10 mouse cellular contexts compared by ENCODE assay signal in genomic region chr16:11109198-11109740, GRCm38 (mm10). TPM values are rescaled to one million over a fixed set of nuclear protein-coding genes. Genes with fewer than 3 reads are reported as not detected.
DNase-seq lines count a peak whose midpoint lies in the region; ATAC-seq and TF ChIP-seq lines count a peak whose summit lies in the region.
"Had no signal": no experiment of that assay in that cellular context is flagged by ENCODE, and none has a peak within 500 bp of the region (broad histone marks: within the 10 kb centered on the region; RNA-seq: fewer than 3 reads in every experiment).

No protein-coding gene starts in this region.

- H3K4me1 ChIP-seq in kidney, adult 2 months (ENCODE audit: control insufficient read depth, insufficient read depth, low read length), result no peaks in the 10 kb centered on the region
- no peaks in the 10 kb centered on the region for H3K4me1 ChIP-seq in thymus, adult 2 months (replicated peaks; ENCODE audit: control insufficient read depth, insufficient read depth, low read length)
- no peaks in the 10 kb centered on the region for H3K4me1 ChIP-seq in stomach, postnatal 0 days (replicated peaks; ENCODE audit: control insufficient read depth, insufficient read depth)
- H3K4me1 ChIP-seq in kidney, embryonic 16.5 days (ENCODE audit: insufficient read depth, low read length), result no peaks in the 10 kb centered on the region
- H3K4me1 ChIP-seq: limb, embryonic 12.5 days; neural tube, embryonic 13.5 days had no signal

- no peak for ATAC-seq in stomach, postnatal 0 days (ENCODE audit: low FRiP score, low TSS enrichment)
- no peak for ATAC-seq in kidney, embryonic 16.5 days (ENCODE audit: low FRiP score, low TSS enrichment)

- no peaks in the 10 kb centered on the region for H3K27me3 ChIP-seq in kidney, adult 2 months (replicated peaks; ENCODE audit: control insufficient read depth, insufficient read depth, low read length)
- H3K27me3 ChIP-seq in thymus, adult 2 months (ENCODE audit: control insufficient read depth, insufficient read depth, low read length), result no peaks in the 10 kb centered on the region
- H3K27me3 ChIP-seq in stomach, postnatal 0 days (ENCODE audit: control insufficient read depth, insufficient read depth, low read length), result no peaks in the 10 kb centered on the region
- H3K27me3 ChIP-seq in kidney, embryonic 16.5 days (ENCODE audit: insufficient read depth, low read length), result no peaks in the 10 kb centered on the region
- H3K27me3 ChIP-seq: limb, embryonic 12.5 days; neural tube, embryonic 13.5 days had no signal

- TF ChIP-seq EP300 in stomach, postnatal 0 days (optimal IDR thresholded peaks at IDR 0.05), result no peak

- H3K4me3 ChIP-seq in kidney, adult 2 months (ENCODE audit: insufficient read depth, low read depth, low read length), result no peak overlapping the region
- no peak overlapping the region for H3K4me3 ChIP-seq in thymus, adult 2 months (ENCODE audit: control insufficient read depth, insufficient read depth, low read length)
- H3K4me3 ChIP-seq in stomach, postnatal 0 days (ENCODE audit: low read depth, low read length), result no peak overlapping the region
- H3K4me3 ChIP-seq in kidney, embryonic 16.5 days (ENCODE audit: low read length), result no peak overlapping the region
- H3K4me3 ChIP-seq: limb, embryonic 12.5 days; neural tube, embryonic 13.5 days had no signal

- peak; percentile 32 for DNase-seq in kidney, adult 2 months
- no peak for DNase-seq in kidney, adult 18-20 months
- DNase-seq in thymus, postnatal 25 days, result peak; percentile 6
- DNase-seq in thymus, adult 2 months, result no peak
- DNase-seq in c-Kit-positive CD71-positive TER-119-negative erythroid progenitor cells, embryonic 14.5 days (ENCODE audit: low read depth), result peak; percentile 11
- no peak for DNase-seq in stomach, postnatal 0 days (ENCODE audit: low spot score)
- DNase-seq in adrenal gland, postnatal 36 days, result no peak

- TF ChIP-seq POLR2A in kidney, adult 2 months (IDR thresholded peaks at IDR 0.05; ENCODE audit: low read depth, low read length), result no peak
- no peak for TF ChIP-seq POLR2A in thymus, adult 2 months (IDR thresholded peaks at IDR 0.05; ENCODE audit: control insufficient read depth, extremely low read depth, insufficient read depth, low read length, poor library complexity)

- 59% methylated on average over 4 of the region's 4 CpGs for WGBS in kidney, adult 2 months
- WGBS in thymus, adult 2 months, result 77% methylated on average over 4 of the region's 4 CpGs
- 47% methylated on average over 4 of the region's 4 CpGs for WGBS in stomach, postnatal 0 days
- WGBS in kidney, embryonic 16.5 days, result 67% methylated on average over 4 of the region's 4 CpGs

- H3K27ac ChIP-seq in kidney, adult 2 months (ENCODE audit: insufficient read depth, low read depth, low read length), result no peak overlapping the region
- no peak overlapping the region for H3K27ac ChIP-seq in thymus, adult 2 months (ENCODE audit: control insufficient read depth, insufficient read depth, low read length)
- H3K27ac ChIP-seq in stomach, postnatal 0 days (replicated peaks), result no peak overlapping the region
- no peak overlapping the region for H3K27ac ChIP-seq in kidney, embryonic 16.5 days (ENCODE audit: low read length)
- H3K27ac ChIP-seq: limb, embryonic 12.5 days; neural tube, embryonic 13.5 days had no signal

- no peak overlapping the region for H3K9ac ChIP-seq in stomach, postnatal 0 days (ENCODE audit: low read length)
- no peak overlapping the region for H3K9ac ChIP-seq in kidney, embryonic 16.5 days (replicated peaks; ENCODE audit: low read length)
- H3K9ac ChIP-seq: limb, embryonic 12.5 days; neural tube, embryonic 13.5 days had no signal

- H3K4me2 ChIP-seq in stomach, postnatal 0 days (replicated peaks; ENCODE audit: low read depth), result no peak overlapping the region
- no peak overlapping the region for H3K4me2 ChIP-seq in kidney, embryonic 16.5 days (replicated peaks; ENCODE audit: low read depth, low read length)
- H3K4me2 ChIP-seq: limb, embryonic 12.5 days; neural tube, embryonic 13.5 days had no signal

- TF ChIP-seq CTCF in kidney, adult 2 months (conservative IDR thresholded peaks at IDR 0.05; ENCODE audit: insufficient read depth, insufficient read length, low read depth, low read length), result 0 out of 2 replicates have a peak, but pooled peaks have one; percentile 15
- TF ChIP-seq CTCF in thymus, adult 2 months (IDR thresholded peaks at IDR 0.05; ENCODE audit: borderline replicate concordance, control insufficient read depth, extremely low read depth, insufficient read depth, low read length, poor library complexity), result no peak
- TF ChIP-seq CTCF in stomach, postnatal 0 days (IDR thresholded peaks at IDR 0.05; ENCODE audit: low read depth), result peak; percentile 82

- no peaks in the 10 kb centered on the region for H3K9me3 ChIP-seq in stomach, postnatal 0 days (ENCODE audit: control insufficient read depth, low read length)
- H3K9me3 ChIP-seq in kidney, embryonic 16.5 days (ENCODE audit: low read length), result no peaks in the 10 kb centered on the region
- H3K9me3 ChIP-seq: limb, embryonic 12.5 days; neural tube, embryonic 13.5 days had no signal

- peaks cover 1% of the 10 kb centered on the region for H3K36me3 ChIP-seq in kidney, adult 2 months (ENCODE audit: control insufficient read depth, insufficient read depth, low read length)
- peaks cover 10% of the 10 kb centered on the region; the same call in 1 of the 2 replicates for H3K36me3 ChIP-seq in thymus, adult 2 months (ENCODE audit: control insufficient read depth, insufficient read depth, low read length)
- H3K36me3 ChIP-seq in stomach, postnatal 0 days (ENCODE audit: control insufficient read depth, insufficient read depth, low read length), result peaks cover 3% of the 10 kb centered on the region; the same call in 1 of the 2 replicates
- H3K36me3 ChIP-seq in kidney, embryonic 16.5 days (ENCODE audit: insufficient read depth, low read length), result peaks cover 15% of the 10 kb centered on the region

RNA-seq across cellular contexts. Expression of gene Txndc11, which starts 25.2 kb away (rescaled TPM):
- polyA plus RNA-seq in kidney, adult 2 months (2012; rRNA removed), result 26.7 and 28.2 TPM in 2 replicates
- 34.5 and 35.1 TPM in 2 replicates for polyA plus RNA-seq in thymus, adult 2 months (2012; rRNA removed)
- 27.5 and 29.2 TPM in 2 replicates for polyA plus RNA-seq in stomach, postnatal 0 days (2015; fragmentation: Nextera tagmentation; extraction: Ambion mirVana)
- polyA plus RNA-seq in kidney, embryonic 16.5 days (2015; fragmentation: Nextera tagmentation; extraction: Ambion mirVana), result 33.4 and 34.8 TPM in 2 replicates
- total RNA-seq in adrenal gland, postnatal 36 days (2021), result 10 to 100 TPM; 37.9 to 51.8 TPM

RNA-seq across cellular contexts. Expression of gene Litaf, which starts 43.3 kb away (rescaled TPM):
- 125 and 145 TPM in 2 replicates for polyA plus RNA-seq in kidney, adult 2 months (2012; rRNA removed)
- polyA plus RNA-seq in thymus, adult 2 months (2012; rRNA removed), result 107 TPM in 2 replicates
- 68.1 and 69.5 TPM in 2 replicates for polyA plus RNA-seq in stomach, postnatal 0 days (2015; fragmentation: Nextera tagmentation; extraction: Ambion mirVana)
- polyA plus RNA-seq in kidney, embryonic 16.5 days (2015; fragmentation: Nextera tagmentation; extraction: Ambion mirVana), result 134 and 138 TPM in 2 replicates
- 10 to 100 TPM; 47.4 to 51.1 TPM for total RNA-seq in adrenal gland, postnatal 36 days (2021)

RNA-seq across cellular contexts. Expression of gene Snn, which starts 48.5 kb away (rescaled TPM):
- 67.2 and 71.2 TPM in 2 replicates for polyA plus RNA-seq in kidney, adult 2 months (2012; rRNA removed)
- 78.6 and 85.4 TPM in 2 replicates for polyA plus RNA-seq in thymus, adult 2 months (2012; rRNA removed)
- polyA plus RNA-seq in stomach, postnatal 0 days (2015; fragmentation: Nextera tagmentation; extraction: Ambion mirVana), result 11.8 and 12.2 TPM in 2 replicates
- 40.6 and 42.1 TPM in 2 replicates for polyA plus RNA-seq in kidney, embryonic 16.5 days (2015; fragmentation: Nextera tagmentation; extraction: Ambion mirVana)
- total RNA-seq in adrenal gland, postnatal 36 days (2021), result 10 to 100 TPM; 13.8 to 14.4 TPM

Comparison
In these comparisons a context has a peak if more than half of its experiments do, and no peak if none do; other contexts are left out.
1. DNase-seq: peak in kidney, adult 2 months (single experiment), thymus, postnatal 25 days (single experiment) and c-Kit-positive CD71-positive TER-119-negative erythroid progenitor cells, embryonic 14.5 days (single experiment); none in kidney, adult 18-20 months (single experiment), thymus, adult 2 months (single experiment), stomach, postnatal 0 days (single experiment) and adrenal gland, postnatal 36 days (0 of 2).